Mouse (Mus musculus) neural tube, embryonic 11.5 days (tissue): Measurements from ENCODE around the gene Fam208b. TPM values are rescaled to one million over a fixed set of nuclear protein-coding genes. Genes with fewer than 3 reads are reported as not detected.

Experiments used
- ATAC-seq: fragments of 200-750 bp; cut with Nextera tagmentation; 2 replicates; pipeline ENCODE4 v1.8.0; 2017; ENCODE audit warnings: moderate number of reproducible peaks, mild to moderate bottlenecking, moderate TSS enrichment, moderate library complexity; ENCODE audit not compliant: insufficient read depth, low FRiP score, low TSS enrichment
- DNase-seq: peaks from one replicate; pipeline ENCODE4 v3.0.0-alpha.2; 2015; ENCODE audit warnings: low spot score
- H3K27ac ChIP-seq: fragments of 300-500 bp; sonication (generic); 2 replicates; pipeline ENCODE4 v1.5.1; 2014; ENCODE audit warnings: low read depth, mild to moderate bottlenecking, low read length
- H3K27me3 ChIP-seq: fragments of 300-500 bp; sonication (generic); 2 replicates; pipeline ENCODE4 v1.6.1; 2014; ENCODE audit warnings: mild to moderate bottlenecking, low read length, mixed read lengths; ENCODE audit not compliant: control insufficient read depth, insufficient read depth
- H3K36me3 ChIP-seq: fragments of 300-500 bp; sonication (generic); 2 replicates; pipeline ENCODE4 v1.6.1; 2014; ENCODE audit warnings: mild to moderate bottlenecking, low read length, moderate library complexity, mixed read lengths; ENCODE audit not compliant: control insufficient read depth, insufficient read depth
- H3K4me1 ChIP-seq: fragments of 300-500 bp; sonication (generic); 2 replicates; pipeline ENCODE4 v1.6.1; 2014; ENCODE audit warnings: low read length, mixed read lengths; ENCODE audit not compliant: control insufficient read depth, insufficient read depth
- H3K4me2 ChIP-seq: fragments of 300-500 bp; sonication (generic); 2 replicates; pipeline ENCODE4 v1.6.1; 2014; ENCODE audit warnings: low read depth, mild to moderate bottlenecking, moderate library complexity
- H3K4me3 ChIP-seq: fragments of 300-500 bp; sonication (generic); 2 replicates; pipeline ENCODE4 v1.5.1; 2014; ENCODE audit warnings: low read depth, low read length
- H3K9ac ChIP-seq: fragments of 300-500 bp; sonication (generic); 2 replicates; pipeline ENCODE4 v1.6.1; 2014; ENCODE audit warnings: mild to moderate bottlenecking, low read length
- H3K9me3 ChIP-seq: fragments of 300-500 bp; sonication (generic); 2 replicates; pipeline ENCODE4 v1.6.1; 2016; ENCODE audit warnings: low read length; ENCODE audit not compliant: control insufficient read depth
- WGBS: fragments of 180-500 bp; shearing (Covaris S2); extraction: QIAGEN DNeasy Blood & Tissue Kit; methylation state at CpG from one replicate; pipeline ENCODE4 v1.1.7; 2014; 5-methylcytosine and 5-hydroxymethylcytosine counted together
- polyA plus RNA-seq: library from polyadenylated mRNA; unstranded; fragments of >200 nt; fragmentation: Nextera tagmentation; extraction: Ambion mirVana; gene quantifications from 2 replicates; pipeline ENCODE4 v1.2.1, GENCODE M21; 2014

The Fam208b gene
- polyA plus RNA-seq, 1 experiment from 2014 or later, result 23.4 TPM

GRCm38 (mm10) chr13:3544925-3545324 lies 66.0 kb downstream of the Fam208b start:
- DNase-seq, result no peak
- no peak for ATAC-seq
- WGBS, result 86% methylated on average over 5 of the region's 5 CpGs
- Histone ChIP-seq H3K4me3 (no peak overlapping the region), H3K4me2 (no peak overlapping the region), H3K4me1 (peaks cover 6% of the 10 kb centered on the region), H3K27ac (no peak overlapping the region), H3K9me3 (no peaks in the 10 kb centered on the region), H3K36me3 (no peaks in the 10 kb centered on the region), H3K9ac (no peak overlapping the region), H3K27me3 (no peaks in the 10 kb centered on the region)

- H3K9ac ChIP-seq, result no peak overlapping the region
- H3K27me3 ChIP-seq, result no peaks in the 10 kb centered on the region
- H3K9me3 ChIP-seq, result no peaks in the 10 kb centered on the region
- peaks cover 9% of the 10 kb centered on the region for H3K4me1 ChIP-seq
- no peak overlapping the region for H3K4me3 ChIP-seq
- no peak overlapping the region for H3K4me2 ChIP-seq
- H3K27ac ChIP-seq, result no peak overlapping the region
- ATAC-seq (no peak), DNase-seq (no peak)
- no peaks in the 10 kb centered on the region for H3K36me3 ChIP-seq
- 95% methylated on average over 4 of the region's 4 CpGs for WGBS
These were observed 66.6 kb downstream of the Fam208b start for GRCm38 (mm10) chr13:3544077-3544874.

- Histone ChIP-seq H3K27ac (no peak overlapping the region), H3K4me3 (no peak overlapping the region), H3K36me3 (no peaks in the 10 kb centered on the region), H3K27me3 (no peaks in the 10 kb centered on the region), H3K9me3 (no peaks in the 10 kb centered on the region), H3K9ac (no peak overlapping the region), H3K4me2 (no peak overlapping the region), H3K4me1 (peaks cover 9% of the 10 kb centered on the region)
- DNase-seq, result no peak
- 89% methylated on average over 2 of the region's 2 CpGs for WGBS
- no peak for ATAC-seq
These were observed 69.6 kb downstream of the Fam208b start for GRCm38 (mm10) chr13:3541159-3541782.

GRCm38 (mm10) chr13:3540166-3540565 lies 70.7 kb downstream of the Fam208b start:
- Histone ChIP-seq H3K36me3 (no peaks in the 10 kb centered on the region), H3K4me2 (peak overlapping the region; percentile 74), H3K27me3 (no peaks in the 10 kb centered on the region), H3K4me1 (peaks cover 9% of the 10 kb centered on the region), H3K9me3 (no peaks in the 10 kb centered on the region), H3K4me3 (peak overlapping the region; percentile 7; the same call in 1 of the 2 replicates), H3K9ac (no peak overlapping the region), H3K27ac (no peak overlapping the region)
- ATAC-seq (no peak), DNase-seq (no peak)
- 19% methylated on average over 2 of the region's 2 CpGs for WGBS

GRCm38 (mm10) chr13:3538969-3539562 lies 71.8 kb downstream of the Fam208b start:
- H3K9ac ChIP-seq, result peak overlapping the region; percentile 90
- H3K4me1 ChIP-seq, result peaks cover 9% of the 10 kb centered on the region
- WGBS, result 3% methylated on average over 15 of the region's 15 CpGs
- H3K4me2 ChIP-seq, result peak overlapping the region; percentile 74
- H3K27ac ChIP-seq, result peak overlapping the region; percentile 97
- no peaks in the 10 kb centered on the region for H3K9me3 ChIP-seq
- DNase-seq (no peak), ATAC-seq (no peak)
- peak overlapping the region; percentile 81 for H3K4me3 ChIP-seq
- H3K36me3 ChIP-seq, result no peaks in the 10 kb centered on the region
- no peaks in the 10 kb centered on the region for H3K27me3 ChIP-seq

GRCm38 (mm10) chr13:3538223-3538968 lies 72.5 kb downstream of the Fam208b start:
- peaks cover 9% of the 10 kb centered on the region for H3K4me1 ChIP-seq
- no peaks in the 10 kb centered on the region for H3K36me3 ChIP-seq
- peak overlapping the region; percentile 81 for H3K4me3 ChIP-seq
- H3K9ac ChIP-seq, result peak overlapping the region; percentile 90
- DNase-seq, result peak; percentile 71
- peak; percentile 68 for ATAC-seq
- WGBS, result under 1% methylated on average over 59 of the region's 59 CpGs
- no peaks in the 10 kb centered on the region for H3K9me3 ChIP-seq
- no peaks in the 10 kb centered on the region for H3K27me3 ChIP-seq
- H3K4me2 ChIP-seq, result peak overlapping the region; percentile 74
- H3K27ac ChIP-seq, result peak overlapping the region; percentile 97

GRCm38 (mm10) chr13:3537594-3538222 lies 73.2 kb downstream of the Fam208b start, which contains the start of gene Gdi2:
Gene Gdi2 (plus strand): TSS chr13:3538063.
- peak within 1 kb of the TSS; percentile 97 for H3K27ac ChIP-seq
- under 1% methylated on average over 40 of the region's 47 CpGs for WGBS
- H3K36me3 ChIP-seq, result no peaks in the 10 kb centered on the region
- peaks cover 9% of the 10 kb centered on the region for H3K4me1 ChIP-seq
- peak within 1 kb of the TSS; percentile 74 for H3K4me2 ChIP-seq
- no peaks in the 10 kb centered on the region for H3K27me3 ChIP-seq
- H3K4me3 ChIP-seq, result peak within 1 kb of the TSS; percentile 81
- no peaks in the 10 kb centered on the region for H3K9me3 ChIP-seq
- DNase-seq (peak; percentile 97), ATAC-seq (peak; percentile 97)
- H3K9ac ChIP-seq, result peak within 1 kb of the TSS; percentile 90

- H3K27me3 ChIP-seq, result no peaks in the 10 kb centered on the region
- no peak overlapping the region for H3K4me2 ChIP-seq
- H3K4me1 ChIP-seq, result no peaks in the 10 kb centered on the region; the same call in 1 of the 2 replicates
- H3K36me3 ChIP-seq, result no peaks in the 10 kb centered on the region
- H3K9me3 ChIP-seq, result no peaks in the 10 kb centered on the region
- DNase-seq, result no peak
- H3K27ac ChIP-seq, result no peak overlapping the region
- 97% methylated on average over 4 of the region's 4 CpGs for WGBS
- H3K9ac ChIP-seq, result no peak overlapping the region
- ATAC-seq, result no peak
- H3K4me3 ChIP-seq, result no peak overlapping the region
These were observed 76.8 kb downstream of the Fam208b start for GRCm38 (mm10) chr13:3534146-3534545.
